Mouse (Mus musculus): ENCODE measurements around the gene Anxa3. TPM values are rescaled to one million over a fixed set of nuclear protein-coding genes. Genes with fewer than 3 reads are reported as not detected.

Gene Anxa3
- polyA plus RNA-seq (2015; fragmentation: Illumina TruSeq; extraction: RNeasy Lipid Tissue Mini Kit (QIAGEN cat#74804); ENCODE audit: low read depth, low replicate concordance) = 18.9 TPM

GRCm38 (mm10) chr5:96792936-96793718 lies at the start of gene Anxa3:
TSS of gene Anxa3 (plus strand) at chr5:96793339.

Other genes with a start within 250 kb of the Anxa3 start
- gene Bmp2k, start 204.3 kb downstream of the Anxa3 start, polyA plus RNA-seq (2015; fragmentation: Illumina TruSeq; extraction: RNeasy Lipid Tissue Mini Kit (QIAGEN cat#74804); ENCODE audit: low read depth, low replicate concordance) = 10.3 TPM